Mouse (Mus musculus): ENCODE results near the gene Ppil3. TPM values are rescaled to one million over a fixed set of nuclear protein-coding genes. Genes with fewer than 3 reads are reported as not detected.

Ppil3 gene
- total RNA-seq, 2 experiments from 2014 or later = 13.6 to 13.9 TPM

DNA sequence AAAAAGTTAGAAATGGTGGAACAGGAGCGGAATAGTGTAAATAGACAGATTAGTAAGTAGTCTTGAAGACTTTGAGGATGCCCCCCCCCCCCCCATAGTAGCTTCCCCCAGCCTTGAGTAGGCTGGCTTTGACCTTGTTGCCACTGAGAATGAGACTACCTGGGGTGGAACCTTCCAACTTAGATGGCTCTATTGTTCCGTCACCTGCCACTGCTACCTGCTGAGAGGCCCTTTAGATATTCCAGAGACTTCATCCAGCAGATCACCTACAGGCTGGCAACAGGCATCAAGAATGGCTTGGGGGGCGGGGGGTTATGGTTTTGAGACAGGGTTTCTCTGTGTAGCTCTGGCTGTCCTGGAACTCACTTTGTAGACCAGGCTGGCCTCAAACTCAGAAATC lies 20.7 kb downstream of the Ppil3 start:
- DNase-seq = no peak
- intact Hi-C loops (cut with DNase I) = loop anchor here (2.0 to 5.0 kb wide), 2 partner anchors 20 to 288 kb away; partner anchors contain the start of genes Cflar, Nif3l1 and Ppil3
- Histone ChIP-seq H3K4me3 (no peak overlapping the region), H3K27ac (peak overlapping the region; percentile 99)
- no peak for TF ChIP-seq CTCF (IDR thresholded peaks at IDR 0.05)

DNA sequence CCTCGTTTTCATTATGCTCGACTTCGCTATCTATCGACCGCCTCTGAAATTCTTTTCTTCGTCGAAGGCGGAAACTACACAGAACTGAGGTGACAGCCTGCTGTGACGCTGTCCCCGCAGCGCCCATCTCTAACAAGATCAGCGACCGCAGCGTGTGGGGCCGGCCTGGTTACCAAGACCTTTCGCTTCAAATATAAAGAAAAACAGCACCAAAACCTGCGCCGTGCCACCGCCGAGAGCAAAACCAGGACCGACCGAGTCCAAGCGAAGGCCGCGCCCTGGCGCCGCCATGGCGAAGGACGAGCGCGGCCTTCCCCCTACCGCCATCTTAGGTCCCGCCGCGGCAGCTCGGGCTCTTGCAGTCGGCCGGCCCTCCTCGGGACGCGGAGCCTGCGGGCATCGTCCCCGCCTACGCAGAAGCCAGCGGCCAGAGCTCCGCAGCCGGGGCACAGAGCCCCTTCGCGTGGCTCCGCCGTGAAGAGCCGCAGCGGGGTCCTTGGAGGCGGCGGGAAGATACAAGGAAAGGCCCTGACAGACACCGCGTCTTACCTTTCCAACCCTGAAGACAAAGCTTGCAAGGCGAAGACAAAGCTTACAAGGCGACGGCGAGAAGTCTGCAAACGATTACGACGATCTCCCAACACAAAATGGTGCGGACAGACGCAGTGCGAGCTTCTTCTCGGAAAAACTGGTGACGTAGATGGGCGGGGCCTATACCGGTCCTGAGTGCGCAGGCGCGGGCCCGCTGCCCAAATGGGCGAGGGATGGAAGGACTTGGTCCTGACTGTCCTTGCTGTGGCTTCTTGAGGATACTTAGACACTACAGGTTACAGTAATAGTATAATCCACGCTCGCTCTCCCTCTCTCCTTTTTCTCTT lies 21.7 kb downstream of the Ppil3 start, which contains the start of gene Clk1:
Gene Clk1, minus strand, starts transcription at position 696 of the 878 bp plus-strand sequence.
- peak; percentile 98 for DNase-seq
- peak within 1 kb of the TSS; percentile 99 for H3K27ac ChIP-seq
- intact Hi-C loops (cut with DNase I) = loop anchor here (2.0 to 5.0 kb wide), 2 partner anchors 21 to 289 kb away; partner anchors contain the start of genes Cflar, Nif3l1 and Ppil3
- H3K4me3 ChIP-seq = peak within 1 kb of the TSS; percentile 87
- TF ChIP-seq CTCF (IDR thresholded peaks at IDR 0.05) = no peak

DNA sequence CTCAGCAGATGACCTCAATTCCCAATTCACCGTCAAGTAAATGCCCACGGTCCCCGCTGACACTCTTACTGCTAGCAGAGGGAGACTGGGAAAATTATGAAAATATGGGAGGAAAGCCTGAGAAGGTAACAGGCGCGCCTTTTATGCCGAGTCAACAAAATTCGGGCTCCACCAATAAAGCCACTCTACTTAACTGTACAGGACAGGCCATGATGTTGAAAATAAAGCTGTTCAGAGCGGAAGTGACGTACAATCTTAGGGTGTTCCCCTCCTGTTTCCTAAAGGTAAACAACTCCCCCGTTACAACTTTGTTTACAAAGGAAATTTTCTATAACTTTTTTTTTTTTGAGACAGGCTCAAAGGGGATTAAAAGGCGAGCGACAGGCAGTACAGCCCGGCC lies 22.4 kb downstream of the Ppil3 start:
- peak overlapping the region; percentile 99 for H3K27ac ChIP-seq
- peak; percentile 30 for DNase-seq
- intact Hi-C loops (cut with DNase I) = loop anchor here (5.0 kb wide), 1 partner anchor 289 kb away; the partner anchor contains the start of gene Cflar
- TF ChIP-seq CTCF (IDR thresholded peaks at IDR 0.05) = no peak
- peak overlapping the region; percentile 87 for H3K4me3 ChIP-seq

DNA sequence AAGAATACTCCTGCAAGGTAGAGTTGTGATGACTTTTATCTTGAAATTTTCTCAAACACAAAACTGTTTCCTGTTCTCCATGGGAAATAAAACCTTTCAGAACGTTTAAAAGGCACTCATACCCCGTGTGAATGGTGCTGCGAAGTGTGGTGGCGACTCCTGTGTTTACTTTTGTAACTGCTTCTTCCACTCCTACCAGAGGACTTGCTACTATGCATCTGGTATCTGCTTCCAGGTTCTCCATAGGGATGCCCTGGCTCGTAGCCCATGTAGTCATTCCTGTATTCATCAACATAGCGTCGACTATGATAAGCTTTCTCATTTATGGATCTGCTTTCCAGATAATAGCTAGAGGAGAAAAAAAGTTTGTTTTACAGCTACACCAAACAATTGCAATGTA lies 24.3 kb downstream of the Ppil3 start:
- H3K4me3 ChIP-seq = peak overlapping the region; percentile 87
- intact Hi-C loops (cut with DNase I) = loop anchor here (5.0 kb wide), 1 partner anchor 291 kb away; the partner anchor contains the start of gene Cflar
- DNase-seq = no peak
- TF ChIP-seq CTCF (IDR thresholded peaks at IDR 0.05) = no peak
- no peak overlapping the region for H3K27ac ChIP-seq

DNA sequence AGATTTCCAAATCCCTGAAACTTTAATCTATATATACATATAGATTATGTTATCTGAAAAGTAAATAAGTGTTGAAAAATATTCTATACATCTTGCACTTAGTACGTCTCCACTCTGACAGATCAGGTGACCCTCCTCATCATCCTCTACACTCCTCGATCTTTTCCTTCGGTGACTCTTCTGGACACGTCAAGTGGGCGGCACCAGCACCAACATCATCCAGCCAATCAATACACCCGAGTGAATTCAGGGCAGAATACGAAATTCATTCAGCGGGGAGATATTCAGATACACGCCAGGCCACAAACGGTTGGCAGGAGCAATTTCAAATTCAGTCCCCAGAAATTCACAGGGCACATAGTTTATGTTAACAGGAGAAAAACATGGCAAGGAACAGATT lies 25.3 kb downstream of the Ppil3 start:
- Histone ChIP-seq H3K27ac (no peak overlapping the region), H3K4me3 (peak overlapping the region; percentile 87)
- no peak for DNase-seq
- intact Hi-C loops (cut with DNase I) = loop anchor here (5.0 kb wide), 1 partner anchor 292 kb away; the partner anchor contains the start of gene Cflar
- TF ChIP-seq CTCF (IDR thresholded peaks at IDR 0.05) = no peak

DNA sequence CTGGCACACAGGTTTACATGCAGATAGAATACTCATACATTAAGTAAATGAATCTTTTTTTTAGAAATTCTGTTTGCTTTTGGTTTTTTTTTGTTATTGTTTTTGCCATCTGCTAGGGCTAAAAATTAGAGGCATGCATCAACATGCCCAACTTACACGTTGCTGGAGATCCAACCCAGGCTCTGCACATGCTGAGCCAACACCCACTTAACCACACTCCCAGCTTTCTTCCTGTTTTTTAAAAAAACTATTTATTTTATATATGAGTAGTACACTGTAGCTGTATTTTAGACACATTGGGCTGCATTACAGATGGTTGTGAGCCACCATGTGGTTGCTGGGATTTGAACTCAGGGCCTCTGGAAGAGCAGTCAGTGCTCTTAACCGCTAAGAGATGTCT lies 29.2 kb downstream of the Ppil3 start:
- no peak for TF ChIP-seq CTCF (IDR thresholded peaks at IDR 0.05)
- DNase-seq = no peak
- Histone ChIP-seq H3K4me3 (no peak overlapping the region; the same call in 1 of the 2 replicates), H3K27ac (no peak overlapping the region)
- intact Hi-C loops (cut with DNase I) = no loop called here

DNA sequence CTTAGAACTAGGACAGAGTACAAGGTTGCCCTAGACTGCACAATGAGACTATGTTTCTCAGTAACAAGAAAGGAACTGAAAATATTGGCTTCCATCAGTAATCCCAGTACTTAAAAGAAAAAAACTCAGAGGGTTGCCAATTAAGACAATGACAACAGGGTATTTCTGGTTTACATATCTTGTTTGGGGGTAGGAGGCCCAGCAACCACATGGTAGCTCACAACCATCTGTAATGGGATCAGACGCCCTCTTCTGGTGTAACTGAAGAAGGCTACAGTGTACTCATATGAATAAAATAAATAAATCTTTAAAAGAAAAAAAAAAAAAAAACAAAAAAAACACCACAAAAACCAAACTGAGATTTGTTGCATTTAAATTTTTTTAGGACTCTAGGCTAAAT lies 29.8 kb downstream of the Ppil3 start:
- no peak for DNase-seq
- peak; percentile 48 for TF ChIP-seq CTCF (IDR thresholded peaks at IDR 0.05)
- intact Hi-C loops (cut with DNase I) = no loop called here
- no peak overlapping the region for H3K27ac ChIP-seq
- no peak overlapping the region for H3K4me3 ChIP-seq

DNA sequence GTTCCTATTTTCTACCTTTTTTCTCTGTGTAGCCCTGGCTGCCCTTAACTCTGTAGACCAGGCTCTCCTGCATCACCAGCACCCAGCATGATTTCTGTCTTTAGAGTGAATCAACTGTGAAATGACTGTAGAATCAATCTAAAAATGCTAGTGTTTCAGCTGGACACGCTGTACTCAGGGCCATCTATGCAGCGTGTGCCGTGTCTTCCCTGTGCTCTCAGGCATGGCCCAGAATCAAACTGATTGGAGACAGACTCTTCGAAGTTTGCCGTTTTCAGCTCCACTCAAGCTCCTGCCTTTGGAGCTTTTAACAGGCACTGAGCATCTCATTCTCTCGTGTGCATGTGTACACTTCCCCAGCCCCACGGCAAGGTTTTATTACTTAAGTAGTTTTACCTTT lies 34.5 kb downstream of the Ppil3 start:
- H3K27ac ChIP-seq = no peak overlapping the region
- intact Hi-C loops (cut with DNase I) = no loop called here
- no peak overlapping the region for H3K4me3 ChIP-seq
- no peak for TF ChIP-seq CTCF (IDR thresholded peaks at IDR 0.05)
- DNase-seq = no peak

DNA sequence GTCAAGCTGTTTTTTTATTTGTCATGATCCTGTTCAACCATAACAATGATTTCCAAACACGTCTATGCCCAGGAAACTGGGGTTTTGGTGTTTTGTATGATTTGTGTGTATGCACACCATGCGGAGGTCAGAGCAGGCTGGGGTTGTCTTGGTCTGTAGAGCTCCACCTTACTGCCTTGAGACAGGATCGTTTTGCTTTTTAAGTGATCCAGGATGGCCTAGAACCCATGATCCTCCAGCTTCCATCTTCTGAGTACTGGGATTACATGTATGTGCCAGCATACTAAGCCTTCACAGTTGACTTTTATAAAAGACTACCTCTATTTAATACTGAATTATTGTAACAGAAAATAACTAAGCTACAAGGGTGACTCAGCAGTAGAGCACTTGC lies 35.1 kb downstream of the Ppil3 start:
- Histone ChIP-seq H3K27ac (no peak overlapping the region), H3K4me3 (no peak overlapping the region)
- intact Hi-C loops (cut with DNase I) = no loop called here
- DNase-seq = no peak
- TF ChIP-seq CTCF (IDR thresholded peaks at IDR 0.05) = no peak

DNA sequence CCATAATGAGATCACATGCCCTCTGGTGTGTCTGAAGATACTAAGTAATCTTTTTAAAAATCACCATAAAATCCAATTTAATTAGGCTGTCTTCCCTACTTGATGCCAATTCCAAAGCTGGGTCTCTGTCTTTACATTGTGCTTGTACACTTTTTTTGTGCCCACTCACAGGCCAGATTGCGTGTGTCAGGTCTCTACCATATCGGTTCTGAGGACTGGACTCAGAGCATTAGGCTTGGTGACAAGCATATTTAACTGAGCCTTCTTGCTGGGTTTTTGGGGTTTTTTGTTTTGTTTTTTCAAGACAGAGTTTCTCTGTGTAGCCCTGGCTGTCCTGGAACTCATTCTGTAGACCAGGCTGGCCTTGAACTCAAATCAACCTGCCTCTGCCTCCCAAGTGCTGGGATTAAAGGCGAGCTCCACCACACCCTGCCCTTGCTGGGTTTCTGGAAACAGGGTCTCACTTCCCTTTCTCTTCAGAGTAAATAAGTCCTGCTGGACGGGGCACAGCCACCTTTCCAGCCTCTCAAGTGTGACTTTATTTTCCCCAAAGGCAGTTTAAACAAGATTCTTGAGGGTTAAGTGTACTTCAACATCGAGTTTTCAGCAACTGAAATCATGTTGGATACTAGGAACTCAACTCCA lies 35.6 kb downstream of the Ppil3 start:
- H3K27ac ChIP-seq = no peak overlapping the region
- no peak for DNase-seq
- no peak overlapping the region for H3K4me3 ChIP-seq
- no peak for TF ChIP-seq CTCF (IDR thresholded peaks at IDR 0.05)
- intact Hi-C loops (cut with DNase I) = no loop called here

DNA sequence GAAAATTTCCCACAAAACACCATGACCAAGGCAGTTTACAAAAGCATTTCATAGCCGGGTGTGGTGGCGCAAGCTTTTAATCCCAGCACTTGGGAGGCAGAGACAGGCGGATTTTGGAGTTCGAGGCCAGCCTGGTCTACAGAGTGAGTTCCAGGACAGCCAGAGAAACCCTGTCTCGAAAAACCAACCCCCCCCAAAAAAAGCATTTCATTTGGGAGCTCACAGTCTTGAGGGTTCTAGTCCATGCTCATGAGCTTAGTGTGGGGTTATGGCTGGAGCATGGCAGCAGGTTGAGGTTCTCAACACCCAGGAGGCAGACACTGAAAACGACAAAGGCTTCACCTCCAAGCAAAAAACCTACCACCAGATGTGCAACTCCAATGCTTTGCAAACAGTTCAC lies 37.1 kb downstream of the Ppil3 start:
- H3K4me3 ChIP-seq = no peak overlapping the region
- TF ChIP-seq CTCF (IDR thresholded peaks at IDR 0.05) = no peak
- no peak overlapping the region for H3K27ac ChIP-seq
- intact Hi-C loops (cut with DNase I) = no loop called here
- DNase-seq = no peak

DNA sequence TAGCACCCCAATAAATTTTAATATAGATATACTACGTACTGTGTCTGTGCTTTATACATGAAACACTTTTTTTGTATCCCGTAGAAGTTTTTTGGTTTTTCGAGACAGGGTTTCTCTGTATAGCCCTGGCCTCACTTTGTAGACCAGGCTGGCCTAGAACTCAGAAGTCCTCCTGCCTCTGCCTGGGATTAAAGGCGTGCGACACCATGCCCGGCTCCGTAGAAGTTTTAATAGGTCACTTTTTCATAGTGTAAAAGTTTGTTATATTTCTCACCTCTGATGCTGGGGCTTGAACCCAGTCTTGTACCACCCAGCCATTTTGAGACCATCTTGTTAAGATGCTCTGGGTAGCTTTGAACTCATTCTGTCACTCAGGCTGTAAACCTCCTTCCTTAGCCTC lies 38.0 kb downstream of the Ppil3 start:
- no peak for TF ChIP-seq CTCF (IDR thresholded peaks at IDR 0.05)

DNA sequence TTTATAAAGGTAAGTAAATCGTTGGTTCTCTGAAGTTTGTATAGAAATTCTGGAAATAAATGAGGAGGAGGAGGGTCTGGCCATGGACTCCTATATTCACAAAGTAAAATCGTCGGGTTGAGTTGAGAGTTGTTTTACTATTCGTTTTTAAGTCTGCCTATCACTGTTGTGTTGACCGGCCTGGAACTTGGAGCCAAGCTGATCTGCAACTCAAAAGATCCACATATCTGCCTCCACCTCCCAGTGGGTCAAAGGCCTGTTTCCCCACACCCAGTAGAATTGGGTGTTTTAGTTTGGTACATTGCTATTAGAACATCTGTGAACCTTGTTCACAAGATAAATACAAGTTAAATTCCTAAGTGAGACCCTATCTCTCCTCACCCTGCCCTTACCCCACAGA lies 41.5 kb downstream of the Ppil3 start:
- no peak for DNase-seq
- intact Hi-C loops (cut with DNase I) = no loop called here
- H3K4me3 ChIP-seq = no peak overlapping the region
- no peak for TF ChIP-seq CTCF (IDR thresholded peaks at IDR 0.05)
- H3K27ac ChIP-seq = no peak overlapping the region

More for the DNA sequence above, 38.0 kb downstream of the Ppil3 start:
- Histone ChIP-seq H3K4me3 (no peak overlapping the region), H3K27ac (no peak overlapping the region)
- intact Hi-C loops (cut with DNase I) = no loop called here
- DNase-seq = no peak

All from gastrocnemius, adult 2 months (tissue).